Mouse (Mus musculus): ENCODE measurements around the gene Olfr1233. TPM values are rescaled to one million over a fixed set of nuclear protein-coding genes. Genes with fewer than 3 reads are reported as not detected.

The Olfr1233 gene
- polyA plus RNA-seq (2015; fragmentation: Illumina TruSeq; extraction: RNeasy Lipid Tissue Mini Kit (QIAGEN cat#74804); ENCODE audit: insufficient read depth, low read depth, low replicate concordance), result not detected

GRCm38 (mm10) chr2:89342298-89342697, at the start of gene Olfr1233:
Olfr1233 (minus strand) TSS chr2:89342398.

GRCm38 (mm10) chr2:89364765-89365164, 22.6 kb upstream of the Olfr1233 start, which contains the start of gene Olfr1234:
Olfr1234 (minus strand) TSS chr2:89364865.

GRCm38 (mm10) chr2:89329575-89329974, 12.6 kb downstream of the Olfr1233 start, which contains the start of gene Olfr1232:
Olfr1232 (minus strand) TSS chr2:89329675.

GRCm38 (mm10) chr2:89306974-89307373, 35.2 kb downstream of the Olfr1233 start, which contains the start of gene Olfr1231:
Olfr1231 (minus strand) TSS chr2:89307074.

GRCm38 (mm10) chr2:89297168-89297567, 45.0 kb downstream of the Olfr1233 start, which contains the start of gene Olfr1230:
Olfr1230 (minus strand) TSS chr2:89297268.

GRCm38 (mm10) chr2:89287914-89288313, 54.3 kb downstream of the Olfr1233 start, which contains the start of gene Olfr1229:
Olfr1229 (minus strand) TSS chr2:89288014.

Other genes starting within 250 kb of the Olfr1233 start
- gene Olfr1220, start 235.6 kb downstream of the Olfr1233 start, polyA plus RNA-seq (2015; fragmentation: Illumina TruSeq; extraction: RNeasy Lipid Tissue Mini Kit (QIAGEN cat#74804); ENCODE audit: insufficient read depth, low read depth, low replicate concordance), result not detected
- gene Olfr1221, start 225.1 kb downstream of the Olfr1233 start, polyA plus RNA-seq (2015; fragmentation: Illumina TruSeq; extraction: RNeasy Lipid Tissue Mini Kit (QIAGEN cat#74804); ENCODE audit: insufficient read depth, low read depth, low replicate concordance), result not detected
- gene Olfr1222, start 209.3 kb downstream of the Olfr1233 start, polyA plus RNA-seq (2015; fragmentation: Illumina TruSeq; extraction: RNeasy Lipid Tissue Mini Kit (QIAGEN cat#74804); ENCODE audit: insufficient read depth, low read depth, low replicate concordance), result not detected
- not detected for gene Olfr1223, start 190.8 kb downstream of the Olfr1233 start, polyA plus RNA-seq (2015; fragmentation: Illumina TruSeq; extraction: RNeasy Lipid Tissue Mini Kit (QIAGEN cat#74804); ENCODE audit: insufficient read depth, low read depth, low replicate concordance)
- gene Olfr1224-ps1, start 178.3 kb downstream of the Olfr1233 start, polyA plus RNA-seq (2015; fragmentation: Illumina TruSeq; extraction: RNeasy Lipid Tissue Mini Kit (QIAGEN cat#74804); ENCODE audit: insufficient read depth, low read depth, low replicate concordance), result not detected
- not detected for gene Olfr1225, start 167.7 kb downstream of the Olfr1233 start, polyA plus RNA-seq (2015; fragmentation: Illumina TruSeq; extraction: RNeasy Lipid Tissue Mini Kit (QIAGEN cat#74804); ENCODE audit: insufficient read depth, low read depth, low replicate concordance)
- gene Olfr1226, start 142.3 kb downstream of the Olfr1233 start, polyA plus RNA-seq (2015; fragmentation: Illumina TruSeq; extraction: RNeasy Lipid Tissue Mini Kit (QIAGEN cat#74804); ENCODE audit: insufficient read depth, low read depth, low replicate concordance), result not detected
- gene Olfr1228, start 88.3 kb downstream of the Olfr1233 start, polyA plus RNA-seq (2015; fragmentation: Illumina TruSeq; extraction: RNeasy Lipid Tissue Mini Kit (QIAGEN cat#74804); ENCODE audit: insufficient read depth, low read depth, low replicate concordance), result not detected
- not detected for gene Olfr1229, start 54.4 kb downstream of the Olfr1233 start, polyA plus RNA-seq (2015; fragmentation: Illumina TruSeq; extraction: RNeasy Lipid Tissue Mini Kit (QIAGEN cat#74804); ENCODE audit: insufficient read depth, low read depth, low replicate concordance)
- not detected for gene Olfr1230, start 45.1 kb downstream of the Olfr1233 start, polyA plus RNA-seq (2015; fragmentation: Illumina TruSeq; extraction: RNeasy Lipid Tissue Mini Kit (QIAGEN cat#74804); ENCODE audit: insufficient read depth, low read depth, low replicate concordance)
- gene Olfr1231, start 35.3 kb downstream of the Olfr1233 start, polyA plus RNA-seq (2015; fragmentation: Illumina TruSeq; extraction: RNeasy Lipid Tissue Mini Kit (QIAGEN cat#74804); ENCODE audit: insufficient read depth, low read depth, low replicate concordance), result not detected
- not detected for gene Olfr1232, start 12.7 kb downstream of the Olfr1233 start, polyA plus RNA-seq (2015; fragmentation: Illumina TruSeq; extraction: RNeasy Lipid Tissue Mini Kit (QIAGEN cat#74804); ENCODE audit: insufficient read depth, low read depth, low replicate concordance)
- gene Olfr1234, start 22.5 kb upstream of the Olfr1233 start, polyA plus RNA-seq (2015; fragmentation: Illumina TruSeq; extraction: RNeasy Lipid Tissue Mini Kit (QIAGEN cat#74804); ENCODE audit: insufficient read depth, low read depth, low replicate concordance), result not detected
- not detected for gene Olfr1238, start 67.3 kb upstream of the Olfr1233 start, polyA plus RNA-seq (2015; fragmentation: Illumina TruSeq; extraction: RNeasy Lipid Tissue Mini Kit (QIAGEN cat#74804); ENCODE audit: insufficient read depth, low read depth, low replicate concordance)
- gene Olfr1239, start 78.0 kb upstream of the Olfr1233 start, polyA plus RNA-seq (2015; fragmentation: Illumina TruSeq; extraction: RNeasy Lipid Tissue Mini Kit (QIAGEN cat#74804); ENCODE audit: insufficient read depth, low read depth, low replicate concordance), result not detected
- not detected for gene Olfr1240, start 100.6 kb upstream of the Olfr1233 start, polyA plus RNA-seq (2015; fragmentation: Illumina TruSeq; extraction: RNeasy Lipid Tissue Mini Kit (QIAGEN cat#74804); ENCODE audit: insufficient read depth, low read depth, low replicate concordance)
- gene Olfr1241, start 144.7 kb upstream of the Olfr1233 start, polyA plus RNA-seq (2015; fragmentation: Illumina TruSeq; extraction: RNeasy Lipid Tissue Mini Kit (QIAGEN cat#74804); ENCODE audit: insufficient read depth, low read depth, low replicate concordance), result not detected
- not detected for gene Olfr1242, start 155.9 kb upstream of the Olfr1233 start, polyA plus RNA-seq (2015; fragmentation: Illumina TruSeq; extraction: RNeasy Lipid Tissue Mini Kit (QIAGEN cat#74804); ENCODE audit: insufficient read depth, low read depth, low replicate concordance)
- not detected for gene Olfr1243, start 189.1 kb upstream of the Olfr1233 start, polyA plus RNA-seq (2015; fragmentation: Illumina TruSeq; extraction: RNeasy Lipid Tissue Mini Kit (QIAGEN cat#74804); ENCODE audit: insufficient read depth, low read depth, low replicate concordance)
- not detected for gene Olfr1245, start 236.0 kb upstream of the Olfr1233 start, polyA plus RNA-seq (2015; fragmentation: Illumina TruSeq; extraction: RNeasy Lipid Tissue Mini Kit (QIAGEN cat#74804); ENCODE audit: insufficient read depth, low read depth, low replicate concordance)

All from pancreas, adult 10 weeks (tissue).